Mouse (Mus musculus) gastrocnemius, postnatal 25 days (tissue): ENCODE results near the gene Prr15l. TPM values are rescaled to one million over a fixed set of nuclear protein-coding genes. Genes with fewer than 3 reads are reported as not detected.

Experiments used
- DNase-seq: peaks from one replicate; pipeline ENCODE4 v3.0.0; 2022
- total RNA-seq, 2 experiments: library from RNA; stranded (reverse); gene quantifications; 1 replicate in 1 of 2; 2 replicates in 1 of 2; pipeline ENCODE4 v1.2.3; 2021

The Prr15l gene
- total RNA-seq, 2 experiments from 2014 or later, result not detected

- DNase-seq, result no peak
These were observed 8.9 kb upstream of the Prr15l start for GRCm38 (mm10) chr11:96919003-96919402.

DNA sequence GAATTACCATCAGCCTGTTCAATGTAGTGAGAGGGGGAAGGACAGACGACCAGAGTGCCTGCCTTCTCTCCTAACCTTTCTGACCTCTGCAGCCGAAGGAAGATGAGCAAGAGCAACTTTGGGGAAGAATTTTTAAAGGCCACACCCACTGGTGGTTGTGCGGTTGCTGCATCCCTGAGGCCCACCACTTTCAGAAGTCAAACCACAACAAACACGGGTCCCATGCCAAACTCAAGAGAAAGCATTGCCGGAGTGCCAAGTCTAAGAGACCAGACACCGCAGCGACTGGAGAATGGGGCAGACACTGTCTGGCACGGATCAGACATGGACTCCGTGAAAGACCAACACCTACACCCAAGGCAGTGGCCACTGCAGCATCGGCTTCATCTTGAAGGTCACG, 3.0 kb upstream of the Prr15l start:
- no peak for DNase-seq

GRCm38 (mm10) chr11:96925469-96926148, 2.3 kb upstream of the Prr15l start:
- no peak for DNase-seq

DNA sequence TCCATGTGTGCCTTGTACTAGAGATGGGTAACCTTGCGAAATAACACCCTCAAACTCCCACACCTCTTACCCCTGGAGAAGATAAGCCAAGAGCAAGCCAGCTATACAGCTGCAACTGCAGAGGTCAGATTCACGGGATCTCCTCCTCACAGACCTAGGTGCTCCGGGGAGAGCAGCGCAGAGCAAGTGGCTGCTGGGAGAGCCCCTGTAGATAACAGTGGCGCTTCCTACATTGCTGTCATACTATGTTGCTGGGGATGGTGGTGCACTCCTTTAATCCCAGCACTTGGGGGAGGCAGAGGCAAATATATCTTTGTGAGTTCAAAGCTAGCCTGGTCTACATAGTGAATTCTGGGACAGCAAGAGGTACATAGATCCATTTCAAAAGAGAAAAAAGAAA, 1.3 kb upstream of the Prr15l start:
- no peak for DNase-seq

GRCm38 (mm10) chr11:96928691-96929090, 787 bp downstream of the Prr15l start:
- DNase-seq, result no peak

DNA sequence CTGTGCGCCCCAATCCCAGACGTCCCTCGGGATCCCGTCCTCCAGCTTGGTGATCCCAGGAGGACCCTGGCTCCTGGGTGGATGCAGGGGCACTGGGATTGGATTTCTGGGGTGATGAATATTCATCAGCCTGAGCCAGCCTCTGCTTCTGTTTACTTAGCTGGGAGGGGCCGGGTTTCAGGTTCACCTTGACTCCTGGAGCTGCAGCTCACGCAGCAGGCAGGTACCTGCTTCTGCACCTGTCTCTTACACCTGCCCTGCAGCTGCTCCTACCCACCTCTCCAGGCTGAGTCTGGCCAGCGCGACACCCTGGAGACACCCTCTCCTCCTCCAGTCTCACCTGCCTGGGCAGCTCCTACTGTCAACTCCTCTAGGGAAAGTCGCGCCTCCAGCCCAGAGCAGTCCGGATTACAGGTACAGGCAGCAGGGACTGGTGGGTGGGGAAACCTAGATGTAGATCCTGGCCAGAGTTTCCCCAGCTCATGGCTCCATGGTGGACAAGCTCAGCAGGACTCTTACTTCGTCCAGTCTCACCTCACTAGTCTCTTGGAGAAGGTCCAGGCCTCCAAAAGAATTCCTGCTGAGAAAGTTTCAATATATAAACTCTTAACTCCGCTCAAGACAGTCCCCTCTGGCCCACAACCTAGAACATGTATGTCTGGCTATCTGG, 1.3 kb downstream of the Prr15l start:
- no peak for DNase-seq

- DNase-seq, result no peak
These were observed 1.9 kb downstream of the Prr15l start for GRCm38 (mm10) chr11:96929766-96930331.

GRCm38 (mm10) chr11:96931327-96932062, 3.6 kb downstream of the Prr15l start:
- DNase-seq, result no peak

DNA sequence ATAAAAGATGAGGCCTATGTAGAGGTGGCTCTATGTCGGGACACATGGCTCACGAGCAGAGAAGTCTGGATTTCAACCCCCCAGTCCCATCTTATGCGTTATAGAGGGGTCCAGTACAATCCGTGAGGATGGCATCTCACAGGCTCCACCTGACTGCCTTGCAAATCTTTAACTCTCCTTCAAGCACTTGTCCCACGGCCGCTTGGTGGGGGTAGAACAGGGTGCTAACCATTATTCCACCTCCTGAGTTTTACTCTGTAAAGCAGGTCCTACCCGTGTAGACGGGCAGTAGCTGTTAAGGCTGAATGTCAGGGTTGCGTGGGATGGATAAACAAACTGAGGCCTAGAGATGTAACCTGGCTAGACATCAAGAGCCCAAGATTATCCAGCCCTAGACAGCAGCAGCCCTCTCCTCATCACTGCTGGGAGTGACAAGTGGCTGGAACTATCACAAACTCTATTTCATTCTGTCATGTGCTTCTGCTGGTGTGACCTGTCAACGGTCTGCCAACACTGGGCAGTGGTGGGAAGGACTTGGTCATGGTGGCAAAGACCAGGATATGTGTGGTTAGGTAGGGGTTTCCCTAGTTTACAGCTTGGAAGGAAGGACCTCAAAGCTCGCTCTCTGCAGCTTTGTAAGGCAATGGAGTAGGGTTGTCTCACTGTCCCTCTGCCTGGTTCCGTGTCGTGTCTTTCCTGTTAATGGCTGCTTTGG, 5.8 kb downstream of the Prr15l start:
- DNase-seq, result no peak

DNA sequence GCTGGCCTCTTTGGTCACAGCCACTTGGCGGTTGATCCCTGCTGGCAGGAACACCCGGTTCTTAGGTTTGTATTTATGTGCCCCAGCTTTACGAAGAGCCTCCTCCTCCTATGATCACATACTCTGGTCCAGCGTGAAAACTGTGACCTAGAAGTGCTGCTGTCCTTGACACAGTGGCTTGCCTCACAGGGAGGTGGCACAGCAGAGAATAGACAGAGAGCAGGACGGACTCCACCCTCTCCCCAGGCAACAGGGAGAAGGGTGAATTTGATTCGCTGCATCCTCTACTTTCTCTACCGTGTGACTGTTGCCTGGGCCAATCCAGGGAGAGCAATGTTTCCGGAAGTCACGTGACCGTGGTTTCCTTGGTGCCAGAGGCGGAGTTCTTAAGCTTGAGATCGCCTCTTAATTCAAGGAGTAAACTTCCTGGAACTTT, 7.0 kb downstream of the Prr15l start:
- DNase-seq, result peak; percentile 38

- DNase-seq, result no peak
These were observed 8.2 kb downstream of the Prr15l start for GRCm38 (mm10) chr11:96935872-96936650.

DNA sequence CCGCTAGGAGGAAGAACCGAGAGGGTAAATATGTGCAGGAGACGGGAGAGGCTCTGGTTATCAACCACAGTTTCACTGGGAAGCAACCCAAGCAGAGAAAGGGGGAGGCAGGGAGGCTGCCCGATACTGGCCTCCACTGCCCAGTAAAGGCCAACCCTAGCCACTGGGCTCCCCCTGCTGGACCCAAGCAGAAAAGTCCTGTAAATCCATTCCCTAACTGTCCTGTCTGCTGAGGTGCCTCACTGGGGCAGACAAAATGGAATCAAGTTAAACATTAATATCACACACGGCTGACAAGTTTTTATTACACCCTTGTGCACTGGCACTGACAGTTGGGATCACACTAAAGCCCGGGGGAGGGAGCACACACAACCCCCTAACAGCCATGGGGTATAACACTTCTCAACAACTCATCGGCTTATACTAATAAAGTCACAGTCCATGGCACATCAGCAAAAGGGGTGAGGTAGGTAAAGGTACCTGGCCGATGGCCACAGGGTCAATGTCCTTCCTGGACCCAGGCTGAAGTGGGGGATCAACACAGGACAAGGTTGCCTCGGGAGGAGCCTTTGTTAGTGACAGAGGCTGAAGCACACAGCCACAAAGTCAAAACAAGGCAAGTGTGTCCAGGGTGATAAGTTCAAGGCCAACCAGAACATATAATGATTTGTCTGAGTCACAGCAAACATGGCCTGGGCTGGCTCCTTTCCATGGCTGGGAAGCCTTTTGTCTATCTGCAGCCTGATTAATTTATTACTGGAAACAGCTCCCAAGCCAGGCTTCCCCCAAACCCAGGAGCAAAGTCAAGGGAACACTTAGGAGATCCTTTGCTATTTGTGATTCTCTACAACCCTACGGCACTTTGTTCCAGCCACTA, 9.9 kb downstream of the Prr15l start:
- peak; percentile 55 for DNase-seq

DNA sequence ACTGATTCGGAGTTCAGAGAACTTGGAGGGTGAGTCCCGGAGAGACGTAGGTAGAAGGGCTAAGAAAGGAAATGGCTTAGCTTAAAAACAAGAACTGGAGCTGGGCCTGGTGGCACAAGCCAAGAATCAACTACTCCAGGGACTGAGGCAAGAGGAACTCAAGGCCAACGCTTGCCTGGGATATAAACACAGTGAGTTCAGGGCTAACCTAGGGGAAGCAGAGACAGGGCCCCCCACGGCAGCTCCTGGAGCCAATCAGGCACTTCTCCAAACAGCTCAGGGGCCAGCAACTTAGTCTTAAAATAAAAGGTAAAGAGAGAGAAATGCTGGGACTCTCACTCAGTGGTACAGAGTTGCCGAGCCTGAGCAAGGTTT, 10.5 kb downstream of the Prr15l start:
- DNase-seq, result no peak

GRCm38 (mm10) chr11:96940578-96941465, 12.9 kb downstream of the Prr15l start:
- DNase-seq, result no peak

DNA sequence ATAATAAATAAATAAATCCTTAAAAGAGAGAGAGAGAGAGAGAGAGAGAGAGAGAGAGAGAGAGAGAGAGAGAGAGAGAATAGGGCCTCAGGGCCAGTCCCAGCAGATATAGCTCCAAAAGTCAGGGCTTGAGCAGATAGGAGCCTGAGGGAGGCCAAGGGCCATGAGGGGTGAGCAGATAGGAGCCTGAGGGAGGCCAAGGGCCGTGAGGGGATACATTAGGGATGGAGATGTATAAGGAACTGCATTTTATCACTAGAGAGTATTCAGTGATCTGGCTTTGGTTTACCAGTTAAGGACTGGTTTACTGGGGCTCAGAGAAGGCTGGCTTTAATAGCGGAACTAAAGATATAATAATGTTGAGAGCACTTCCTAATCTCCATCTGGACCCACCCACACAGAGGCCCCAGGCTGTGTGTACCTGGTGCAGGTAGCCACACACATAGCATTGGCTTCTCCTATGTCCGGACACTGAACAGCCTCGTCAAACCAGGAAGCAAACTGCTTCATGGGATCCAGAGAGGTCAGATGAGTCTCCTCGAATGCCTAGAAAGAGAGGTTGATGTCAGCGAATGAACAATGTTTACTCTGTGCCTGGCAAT, 14.2 kb downstream of the Prr15l start:
- no peak for DNase-seq

DNA sequence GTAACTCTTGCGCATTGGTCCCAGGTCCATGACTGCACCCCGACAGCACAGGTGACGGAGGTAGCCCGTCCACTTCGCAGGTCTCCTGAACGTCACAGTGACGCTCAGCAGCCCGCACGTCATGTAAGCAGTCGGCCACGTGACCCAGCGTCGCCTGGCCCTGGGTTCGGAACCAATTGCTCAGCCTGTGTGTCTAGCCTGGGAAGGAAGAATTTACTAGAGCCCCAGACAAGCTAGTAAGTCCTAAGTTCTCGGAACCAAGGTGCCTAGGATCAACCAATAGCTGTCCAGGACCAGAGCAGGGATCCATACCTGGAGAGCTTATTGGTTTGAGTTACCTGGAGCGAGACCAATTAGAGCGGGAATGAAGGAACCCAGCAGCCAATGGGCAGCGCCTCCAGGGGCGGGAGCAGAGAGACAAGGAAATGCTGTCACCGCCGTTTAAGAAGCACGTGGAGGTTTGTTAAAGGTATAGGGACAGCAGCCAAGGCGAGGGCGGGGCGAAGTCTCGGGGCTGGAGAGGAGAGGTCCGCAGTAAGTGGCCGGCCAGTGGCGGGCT, 15.9 kb downstream of the Prr15l start, which contains the start of gene Pnpo:
Gene Pnpo (minus strand): TSS at position 241 of the 559 bp plus-strand sequence.
- DNase-seq, result peak; percentile 92

GRCm38 (mm10) chr11:96944844-96945580, 17.1 kb downstream of the Prr15l start:
- DNase-seq, result peak; percentile 13

GRCm38 (mm10) chr11:96946498-96946897, 18.6 kb downstream of the Prr15l start:
- peak; percentile 4 for DNase-seq
